Mouse (Mus musculus): Measurements from ENCODE around the gene 4930415O20Rik. TPM values are rescaled to one million over a fixed set of nuclear protein-coding genes. Genes with fewer than 3 reads are reported as not detected.
A peak's percentile ranks its signal among the peaks of the same experiment; 100 is the strongest.

The 4930415O20Rik gene
- polyA plus RNA-seq, 2 experiments: not detected

DNA sequence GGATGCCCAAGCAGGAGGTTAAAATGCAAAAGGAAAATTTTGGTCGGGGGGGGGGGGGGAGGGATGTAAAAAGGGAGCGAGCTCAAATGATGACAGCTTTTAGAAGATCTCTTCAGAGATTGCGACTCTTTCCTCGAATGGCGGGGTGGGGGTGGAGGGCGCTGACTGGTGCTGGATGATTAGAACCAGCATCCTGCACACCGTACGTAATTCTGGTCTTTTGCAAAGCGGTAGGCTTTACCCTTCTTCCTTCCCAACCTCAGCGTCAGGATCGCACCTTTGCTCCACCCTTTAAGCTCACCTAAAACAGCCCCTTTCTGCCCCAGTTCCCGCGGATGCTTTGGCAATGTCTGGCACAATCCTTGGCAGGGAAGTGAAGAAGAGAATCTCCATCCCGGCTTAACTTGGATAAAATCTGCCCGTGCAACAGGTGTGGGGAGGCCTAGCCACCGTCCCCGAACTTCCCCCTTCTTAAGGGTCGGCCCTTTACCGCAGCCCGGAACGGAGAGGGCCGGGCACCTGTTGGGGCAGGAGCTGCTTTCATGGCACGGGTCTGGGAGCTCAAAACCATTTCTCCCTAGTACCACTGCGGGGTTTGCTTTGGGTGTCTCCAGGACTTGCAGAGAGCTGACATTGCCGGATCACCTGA lies 63.1 kb downstream of the 4930415O20Rik start:
- DNase-seq (ENCODE audit: low read depth in 3 of 3, low spot score in 3 of 3) (no peak), ATAC-seq (ENCODE audit: insufficient read depth) (peak; percentile 5; the same call in 1 of the 2 replicates)
- WGBS (ENCODE audit: insufficient replicate concordance): 2% methylated on average over 25 of the region's 25 CpGs
- TF ChIP-seq CTCF (IDR thresholded peaks at IDR 0.05; ENCODE audit: low read depth): no peak
- Histone ChIP-seq H3K4me2 (ENCODE audit: low read depth) (peak overlapping the region; percentile 80), H3K36me3 (replicated peaks; ENCODE audit: control insufficient read depth, insufficient read depth, low read depth) (no peaks in the 10 kb centered on the region), H3K9me3 (ENCODE audit: control insufficient read depth, low read length) (no peaks in the 10 kb centered on the region), H3K9ac (replicated peaks) (no peak overlapping the region), H3K27me3 (ENCODE audit: control insufficient read depth, insufficient read depth, low read length) (peaks cover 89% of the 10 kb centered on the region), H3K4me1 (replicated peaks; ENCODE audit: control insufficient read depth in 2 of 2, insufficient read depth in 2 of 2, low read length in 1 of 2) (no peaks in the 10 kb centered on the region), H3K27ac (no peak overlapping the region), H3K4me3 (ENCODE audit: insufficient read depth in 1 of 2, low read depth in 2 of 2, low read length in 2 of 2) (peak overlapping the region; percentile 35 to 62)

GRCm38 (mm10) chr15:98634541-98635081 lies 63.8 kb downstream of the 4930415O20Rik start:
- Histone ChIP-seq H3K4me3 (ENCODE audit: insufficient read depth in 1 of 2, low read depth in 2 of 2, low read length in 2 of 2) (peak overlapping the region; percentile 35 to 62), H3K4me1 (replicated peaks; ENCODE audit: control insufficient read depth in 2 of 2, insufficient read depth in 2 of 2, low read length in 1 of 2) (no peaks in the 10 kb centered on the region), H3K4me2 (ENCODE audit: low read depth) (peak overlapping the region; percentile 80), H3K36me3 (replicated peaks; ENCODE audit: control insufficient read depth, insufficient read depth, low read depth) (no peaks in the 10 kb centered on the region), H3K9me3 (ENCODE audit: control insufficient read depth, low read length) (no peaks in the 10 kb centered on the region), H3K9ac (replicated peaks) (no peak overlapping the region), H3K27ac (no peak overlapping the region), H3K27me3 (ENCODE audit: control insufficient read depth, insufficient read depth, low read length) (peaks cover 87% of the 10 kb centered on the region)
- ATAC-seq (ENCODE audit: insufficient read depth) (peak; percentile 36), DNase-seq (ENCODE audit: low read depth in 3 of 3, low spot score in 3 of 3) (no peak)
- TF ChIP-seq EP300 (IDR thresholded peaks at IDR 0.05; ENCODE audit: low read depth) (no peak), CTCF (IDR thresholded peaks at IDR 0.05; ENCODE audit: low read depth) (no peak)
- 1% methylated on average over 64 of the region's 65 CpGs for WGBS (ENCODE audit: insufficient replicate concordance)

GRCm38 (mm10) chr15:98635291-98635841 lies 64.6 kb downstream of the 4930415O20Rik start:
- no peak overlapping the region for H3K27ac ChIP-seq
- H3K4me3 ChIP-seq (ENCODE audit: insufficient read depth in 1 of 2, low read depth in 2 of 2, low read length in 2 of 2): peak overlapping the region in 1 of 2 experiments; percentile 62; a peak in 3 of 4 replicates
- no peak overlapping the region for H3K9ac ChIP-seq (replicated peaks)
- TF ChIP-seq CTCF (IDR thresholded peaks at IDR 0.05; ENCODE audit: low read depth) (no peak), EP300 (IDR thresholded peaks at IDR 0.05; ENCODE audit: low read depth) (no peak)
- peak overlapping the region; percentile 80 for H3K4me2 ChIP-seq (ENCODE audit: low read depth)
- H3K9me3 ChIP-seq (ENCODE audit: control insufficient read depth, low read length): no peaks in the 10 kb centered on the region
- no peak for DNase-seq (ENCODE audit: low read depth in 3 of 3, low spot score in 3 of 3)
- 4% methylated on average over 21 of the region's 21 CpGs for WGBS (ENCODE audit: insufficient replicate concordance)
- H3K36me3 ChIP-seq (replicated peaks; ENCODE audit: control insufficient read depth, insufficient read depth, low read depth): no peaks in the 10 kb centered on the region
- no peak for ATAC-seq (ENCODE audit: insufficient read depth)
- peaks cover 79% of the 10 kb centered on the region for H3K27me3 ChIP-seq (ENCODE audit: control insufficient read depth, insufficient read depth, low read length)
- no peaks in the 10 kb centered on the region for H3K4me1 ChIP-seq (replicated peaks; ENCODE audit: control insufficient read depth in 2 of 2, insufficient read depth in 2 of 2, low read length in 1 of 2)

- no peak overlapping the region for H3K4me3 ChIP-seq (ENCODE audit: insufficient read depth in 1 of 2, low read depth in 2 of 2, low read length in 2 of 2)
- no peaks in the 10 kb centered on the region for H3K36me3 ChIP-seq (replicated peaks; ENCODE audit: control insufficient read depth, insufficient read depth, low read depth)
- peaks cover 70% of the 10 kb centered on the region for H3K27me3 ChIP-seq (ENCODE audit: control insufficient read depth, insufficient read depth, low read length)
- ATAC-seq (ENCODE audit: insufficient read depth) (no peak), DNase-seq (ENCODE audit: low read depth in 3 of 3, low spot score in 3 of 3) (no peak)
- H3K9ac ChIP-seq (replicated peaks): no peak overlapping the region
- TF ChIP-seq CTCF (IDR thresholded peaks at IDR 0.05; ENCODE audit: low read depth) (no peak), EP300 (IDR thresholded peaks at IDR 0.05; ENCODE audit: low read depth) (no peak)
- H3K27ac ChIP-seq: no peak overlapping the region
- H3K4me2 ChIP-seq (ENCODE audit: low read depth): no peak overlapping the region
- WGBS (ENCODE audit: insufficient replicate concordance): 44% methylated on average over 5 of the region's 5 CpGs
- no peaks in the 10 kb centered on the region for H3K9me3 ChIP-seq (ENCODE audit: control insufficient read depth, low read length)
- no peaks in the 10 kb centered on the region for H3K4me1 ChIP-seq (replicated peaks; ENCODE audit: control insufficient read depth in 2 of 2, insufficient read depth in 2 of 2, low read length in 1 of 2)
Observed at GRCm38 (mm10) chr15:98636517-98636916, 65.7 kb downstream of the 4930415O20Rik start.

- Histone ChIP-seq H3K4me1 (replicated peaks; ENCODE audit: control insufficient read depth in 2 of 2, insufficient read depth in 2 of 2, low read length in 1 of 2) (no peaks in the 10 kb centered on the region), H3K9ac (replicated peaks) (no peak overlapping the region), H3K4me2 (ENCODE audit: low read depth) (no peak overlapping the region), H3K27me3 (ENCODE audit: control insufficient read depth, insufficient read depth, low read length) (peaks cover 64% of the 10 kb centered on the region), H3K27ac (no peak overlapping the region), H3K36me3 (replicated peaks; ENCODE audit: control insufficient read depth, insufficient read depth, low read depth) (no peaks in the 10 kb centered on the region), H3K4me3 (ENCODE audit: insufficient read depth in 1 of 2, low read depth in 2 of 2, low read length in 2 of 2) (no peak overlapping the region), H3K9me3 (ENCODE audit: control insufficient read depth, low read length) (no peaks in the 10 kb centered on the region)
- 41% methylated on average over 3 of the region's 3 CpGs for WGBS (ENCODE audit: insufficient replicate concordance)
- DNase-seq (ENCODE audit: low read depth in 3 of 3, low spot score in 3 of 3) (no peak), ATAC-seq (ENCODE audit: insufficient read depth) (no peak)
- TF ChIP-seq EP300 (IDR thresholded peaks at IDR 0.05; ENCODE audit: low read depth) (no peak), CTCF (IDR thresholded peaks at IDR 0.05; ENCODE audit: low read depth) (no peak)
Observed at GRCm38 (mm10) chr15:98637155-98637554, 66.4 kb downstream of the 4930415O20Rik start.

Other genes with a start within 250 kb of the 4930415O20Rik start
- not detected in 2 replicates for gene Olfr284, start 230.0 kb upstream of the 4930415O20Rik start, polyA plus RNA-seq (2012; rRNA removed)
- gene Olfr284, start 230.0 kb upstream of the 4930415O20Rik start, polyA plus RNA-seq (2014; fragmentation: Nextera tagmentation; extraction: Ambion mirVana): not detected in 2 replicates
- gene Olfr283, start 190.1 kb upstream of the 4930415O20Rik start, polyA plus RNA-seq (2012; rRNA removed): not detected in 2 replicates
- not detected in 2 replicates for gene Olfr283, start 190.1 kb upstream of the 4930415O20Rik start, polyA plus RNA-seq (2014; fragmentation: Nextera tagmentation; extraction: Ambion mirVana)
- not detected in 2 replicates for gene Olfr282, start 139.8 kb upstream of the 4930415O20Rik start, polyA plus RNA-seq (2012; rRNA removed)
- not detected in 2 replicates for gene Olfr282, start 139.8 kb upstream of the 4930415O20Rik start, polyA plus RNA-seq (2014; fragmentation: Nextera tagmentation; extraction: Ambion mirVana)
- gene Olfr281, start 118.4 kb upstream of the 4930415O20Rik start, polyA plus RNA-seq (2012; rRNA removed): not detected in 2 replicates
- gene Olfr281, start 118.4 kb upstream of the 4930415O20Rik start, polyA plus RNA-seq (2014; fragmentation: Nextera tagmentation; extraction: Ambion mirVana): not detected in 2 replicates
- gene OR5BS1P, start 101.1 kb upstream of the 4930415O20Rik start, polyA plus RNA-seq (2012; rRNA removed): not detected in 2 replicates
- gene OR5BS1P, start 101.1 kb upstream of the 4930415O20Rik start, polyA plus RNA-seq (2014; fragmentation: Nextera tagmentation; extraction: Ambion mirVana): not detected in 2 replicates
- gene Lalba, start 88.3 kb upstream of the 4930415O20Rik start, polyA plus RNA-seq (2012; rRNA removed): not detected in 2 replicates
- not detected in 2 replicates for gene Lalba, start 88.3 kb upstream of the 4930415O20Rik start, polyA plus RNA-seq (2014; fragmentation: Nextera tagmentation; extraction: Ambion mirVana)
- not detected in 2 replicates for gene Olfr279, start 78.6 kb upstream of the 4930415O20Rik start, polyA plus RNA-seq (2012; rRNA removed)
- gene Olfr279, start 78.6 kb upstream of the 4930415O20Rik start, polyA plus RNA-seq (2014; fragmentation: Nextera tagmentation; extraction: Ambion mirVana): not detected in 2 replicates
- 17.5 and 21.7 TPM in 2 replicates for gene Kansl2, start 36.7 kb upstream of the 4930415O20Rik start, polyA plus RNA-seq (2012; rRNA removed)
- gene Kansl2, start 36.7 kb upstream of the 4930415O20Rik start, polyA plus RNA-seq (2014; fragmentation: Nextera tagmentation; extraction: Ambion mirVana): 31.1 and 35.6 TPM in 2 replicates
- gene Ccnt1, start 81 bp upstream of the 4930415O20Rik start, polyA plus RNA-seq (2012; rRNA removed): 6.1 and 8.2 TPM in 2 replicates
- 23.7 and 24.7 TPM in 2 replicates for gene Ccnt1, start 81 bp upstream of the 4930415O20Rik start, polyA plus RNA-seq (2014; fragmentation: Nextera tagmentation; extraction: Ambion mirVana)
- 11.3 and 13.1 TPM in 2 replicates for gene Adcy6, start 39.1 kb downstream of the 4930415O20Rik start, polyA plus RNA-seq (2012; rRNA removed)
- gene Adcy6, start 39.1 kb downstream of the 4930415O20Rik start, polyA plus RNA-seq (2014; fragmentation: Nextera tagmentation; extraction: Ambion mirVana): 4.2 and 5.7 TPM in 2 replicates
- gene Cacnb3, start 59.8 kb downstream of the 4930415O20Rik start, polyA plus RNA-seq (2012; rRNA removed): 0.85 and 1.5 TPM in 2 replicates
- 0.27 and 0.42 TPM in 2 replicates for gene Cacnb3, start 59.8 kb downstream of the 4930415O20Rik start, polyA plus RNA-seq (2014; fragmentation: Nextera tagmentation; extraction: Ambion mirVana)
- gene Ddx23, start 91.9 kb downstream of the 4930415O20Rik start, polyA plus RNA-seq (2012; rRNA removed): 16.5 and 23.4 TPM in 2 replicates
- gene Ddx23, start 91.9 kb downstream of the 4930415O20Rik start, polyA plus RNA-seq (2014; fragmentation: Nextera tagmentation; extraction: Ambion mirVana): 11.0 and 11.7 TPM in 2 replicates
- gene Rnd1, start 106.5 kb downstream of the 4930415O20Rik start, polyA plus RNA-seq (2012; rRNA removed): 0.25 and 0.67 TPM in 2 replicates
- 0.24 and 0.63 TPM in 2 replicates for gene Rnd1, start 106.5 kb downstream of the 4930415O20Rik start, polyA plus RNA-seq (2014; fragmentation: Nextera tagmentation; extraction: Ambion mirVana)
- 0.01 TPM in 1 of 2 replicates, not detected in the other for gene Ccdc65, start 137.2 kb downstream of the 4930415O20Rik start, polyA plus RNA-seq (2012; rRNA removed)
- gene Ccdc65, start 137.2 kb downstream of the 4930415O20Rik start, polyA plus RNA-seq (2014; fragmentation: Nextera tagmentation; extraction: Ambion mirVana): not detected in 2 replicates
- gene Fkbp11, start 157.2 kb downstream of the 4930415O20Rik start, polyA plus RNA-seq (2012; rRNA removed): 61.1 and 70.1 TPM in 2 replicates
- 119 and 123 TPM in 2 replicates for gene Fkbp11, start 157.2 kb downstream of the 4930415O20Rik start, polyA plus RNA-seq (2014; fragmentation: Nextera tagmentation; extraction: Ambion mirVana)
- gene Arf3, start 192.2 kb downstream of the 4930415O20Rik start, polyA plus RNA-seq (2012; rRNA removed): 16.4 and 18.1 TPM in 2 replicates
- gene Arf3, start 192.2 kb downstream of the 4930415O20Rik start, polyA plus RNA-seq (2014; fragmentation: Nextera tagmentation; extraction: Ambion mirVana): 6.6 and 7.9 TPM in 2 replicates
- gene Wnt10b, start 207.1 kb downstream of the 4930415O20Rik start, polyA plus RNA-seq (2012; rRNA removed): 0.03 TPM in 2 replicates
- not detected in 2 replicates for gene Wnt10b, start 207.1 kb downstream of the 4930415O20Rik start, polyA plus RNA-seq (2014; fragmentation: Nextera tagmentation; extraction: Ambion mirVana)
- not detected in 2 replicates for gene Wnt1, start 218.9 kb downstream of the 4930415O20Rik start, polyA plus RNA-seq (2012; rRNA removed)
- not detected in 2 replicates for gene Wnt1, start 218.9 kb downstream of the 4930415O20Rik start, polyA plus RNA-seq (2014; fragmentation: Nextera tagmentation; extraction: Ambion mirVana)
- 0.03 and 0.04 TPM in 2 replicates for gene Ddn, start 238.5 kb downstream of the 4930415O20Rik start, polyA plus RNA-seq (2012; rRNA removed)
- not detected in 2 replicates for gene Ddn, start 238.5 kb downstream of the 4930415O20Rik start, polyA plus RNA-seq (2014; fragmentation: Nextera tagmentation; extraction: Ambion mirVana)

Data from liver, embryonic 14.5 days (tissue).